Mouse (Mus musculus) MEL (cell line): ENCODE measurements around the gene Esr1.

Experiments
- CTCF ChIP-seq, 3 experiments: IDR thresholded peaks in 2 of 3; conservative IDR thresholded peaks in 1 of 3; 2 replicates each; pipeline ENCODE4 v1.5.1; 2011 to 2012; ENCODE audit warnings: low read length in 3 of 3, low read depth in 2 of 3, mild to moderate bottlenecking in 2 of 3, improper control_type of control experiment in 1 of 3, inconsistent platforms in 1 of 3, mixed read lengths in 1 of 3, moderate library complexity in 1 of 3; ENCODE audit not compliant: control insufficient read depth in 1 of 3, insufficient read depth in 1 of 3, poor library complexity in 1 of 3, severe bottlenecking in 1 of 3
- E2F4 ChIP-seq: IDR thresholded peaks from 2 replicates; pipeline ENCODE4 v1.6.1; 2011; ENCODE audit warnings: low read depth, low read length, improper control_type of control experiment, borderline replicate concordance
- EP300 ChIP-seq, 2 experiments: IDR thresholded peaks; 2 replicates each; pipeline ENCODE4 v1.6.1; 2011; ENCODE audit warnings: improper control_type of control experiment in 2 of 2, low read length in 2 of 2, low read depth in 1 of 2, mild to moderate bottlenecking in 1 of 2
- HCFC1 ChIP-seq: IDR thresholded peaks from 2 replicates; pipeline ENCODE4 v1.6.1; 2012; ENCODE audit warnings: low read depth, mild to moderate bottlenecking, inconsistent platforms, low read length, improper control_type of control experiment, moderate library complexity
- KAT2A ChIP-seq: conservative IDR thresholded peaks from 2 replicates; pipeline ENCODE4 v1.6.1; 2012; ENCODE audit warnings: low read depth, low read length, improper control_type of control experiment, inconsistent platforms
- POLR2A ChIP-seq, 2 experiments: IDR thresholded peaks; 2 replicates each; pipeline ENCODE4 v1.6.1; 2011 to 2012; ENCODE audit warnings: low read length in 2 of 2, mild to moderate bottlenecking in 2 of 2, control low read depth in 1 of 2, improper control_type of control experiment in 1 of 2, low read depth in 1 of 2, moderate library complexity in 1 of 2; ENCODE audit not compliant: control insufficient read depth in 1 of 2, insufficient read depth in 1 of 2, poor library complexity in 1 of 2
- POLR2AphosphoS2 ChIP-seq: IDR thresholded peaks from 2 replicates; pipeline ENCODE4 v1.6.1; 2011; ENCODE audit warnings: low read length, improper control_type of control experiment
- TCF12 ChIP-seq: IDR thresholded peaks from 2 replicates; pipeline ENCODE4 v1.6.1; 2014; ENCODE audit warnings: low read depth, mild to moderate bottlenecking, inconsistent platforms, low read length, improper control_type of control experiment, moderate library complexity
- USF2 ChIP-seq, 2 experiments: IDR thresholded peaks; 2 replicates each; pipeline ENCODE4 v1.6.1; 2011 to 2012; ENCODE audit warnings: improper control_type of control experiment in 2 of 2, low read length in 2 of 2, borderline replicate concordance in 1 of 2, inconsistent platforms in 1 of 2, low read depth in 1 of 2, mild to moderate bottlenecking in 1 of 2; ENCODE audit not compliant: insufficient read depth in 1 of 2

DNA sequence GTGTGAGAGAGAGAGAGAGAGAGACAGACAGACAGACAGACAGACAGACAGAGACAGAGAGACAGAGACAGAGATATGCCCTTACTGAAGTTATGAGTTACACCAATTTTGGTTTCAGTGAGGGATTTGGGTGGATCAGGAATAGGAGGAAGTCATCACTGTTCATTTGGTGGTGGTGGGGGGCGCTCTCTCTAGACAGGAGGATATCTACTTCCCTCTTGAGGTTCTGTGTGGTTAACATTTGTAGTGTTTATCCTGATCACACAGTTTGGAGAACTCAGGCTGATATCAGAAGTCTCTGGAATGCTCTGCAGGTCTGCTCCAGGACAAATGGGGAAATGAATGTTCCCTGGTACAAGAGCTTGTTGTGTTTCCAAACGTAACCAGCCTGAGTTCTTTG, 312.2 kb downstream of the Esr1 start:
- TF ChIP-seq KAT2A, result no peak
- TF ChIP-seq POLR2A (IDR thresholded peaks at IDR 0.05; ENCODE audit: control insufficient read depth in 1 of 2, insufficient read depth in 1 of 2, low read depth in 1 of 2, low read length in 2 of 2, poor library complexity in 1 of 2), result no peak
- no peak for TF ChIP-seq EP300 (IDR thresholded peaks at IDR 0.05; ENCODE audit: low read depth in 1 of 2, low read length in 2 of 2)
- no peak for TF ChIP-seq POLR2AphosphoS2
- no peak for TF ChIP-seq USF2 (IDR thresholded peaks at IDR 0.05; ENCODE audit: borderline replicate concordance in 1 of 2, insufficient read depth in 1 of 2, low read depth in 1 of 2, low read length in 2 of 2)
- TF ChIP-seq CTCF (IDR thresholded peaks at IDR 0.05 in 2 of 3, conservative IDR thresholded peaks at IDR 0.05 in 1 of 3; ENCODE audit: control insufficient read depth in 1 of 3, insufficient read depth in 1 of 3, low read depth in 2 of 3, low read length in 3 of 3, poor library complexity in 1 of 3, severe bottlenecking in 1 of 3), result no peak; a peak in 1 of 6 replicates
- TF ChIP-seq HCFC1, result no peak
- no peak for TF ChIP-seq TCF12
- no peak for TF ChIP-seq E2F4
